Mouse (Mus musculus) CH12.LX (cell line): ENCODE results near the gene Cacng6.

ENCODE experiments used
- CTCF ChIP-seq, 2 experiments: IDR thresholded peaks in 1 of 2; conservative IDR thresholded peaks in 1 of 2; 2 replicates each; pipeline ENCODE4 v1.5.1; 2011 to 2012; ENCODE audit warnings: low read depth in 2 of 2, low read length in 2 of 2, improper control_type of control experiment in 1 of 2, inconsistent platforms in 1 of 2, mild to moderate bottlenecking in 1 of 2, moderate library complexity in 1 of 2
- MAFK ChIP-seq: IDR thresholded peaks from 2 replicates; pipeline ENCODE4 v1.6.1; 2011; ENCODE audit warnings: low read length, improper control_type of control experiment; ENCODE audit not compliant: insufficient replicate concordance
- MAZ ChIP-seq: IDR thresholded peaks from 2 replicates; pipeline ENCODE4 v1.6.1; 2012; ENCODE audit warnings: low read depth, mild to moderate bottlenecking, inconsistent platforms, low read length, improper control_type of control experiment, moderate library complexity
- MXI1 ChIP-seq: IDR thresholded peaks from 2 replicates; pipeline ENCODE4 v1.6.1; 2011; ENCODE audit warnings: mild to moderate bottlenecking, low read depth, low read length, improper control_type of control experiment
- NELFE ChIP-seq: IDR thresholded peaks from 2 replicates; pipeline ENCODE4 v1.6.1; 2011; ENCODE audit warnings: low read depth, low read length, improper control_type of control experiment
- POLR2A ChIP-seq: IDR thresholded peaks from 2 replicates; pipeline ENCODE4 v1.6.1; 2011; ENCODE audit warnings: low read depth, mild to moderate bottlenecking, improper control_type of control experiment, low read length

DNA sequence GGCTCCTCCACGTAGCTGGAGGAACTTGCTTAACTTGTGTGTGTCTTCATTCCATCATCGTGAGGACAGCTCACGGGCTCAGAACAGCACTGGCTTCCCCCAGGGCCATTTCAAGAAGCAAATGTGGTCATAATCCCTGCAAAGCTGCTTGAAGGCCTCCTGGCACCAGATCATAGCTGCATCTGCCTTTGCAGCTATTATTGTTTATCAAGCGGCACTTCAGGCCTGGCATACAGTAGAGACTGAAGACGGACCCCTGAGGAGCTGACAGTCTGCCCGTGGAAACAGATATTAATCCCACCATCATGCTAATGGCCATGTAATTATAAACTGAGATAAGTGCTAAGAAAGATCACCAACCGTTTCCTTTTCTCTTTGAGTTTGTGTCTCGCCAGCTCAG, 16.5 kb downstream of the Cacng6 start:
- TF ChIP-seq CTCF (conservative IDR thresholded peaks at IDR 0.05 in 1 of 2, IDR thresholded peaks at IDR 0.05 in 1 of 2; ENCODE audit: low read depth in 2 of 2, low read length in 2 of 2) (no peak), POLR2A (no peak), MXI1 (no peak), NELFE (no peak), MAZ (no peak), MAFK (no peak)
